Mouse (Mus musculus) thymus, adult 2 months (tissue): ENCODE data around the gene Acot8.

Source experiments
- CTCF ChIP-seq: fragments of 200-500 bp; IDR thresholded peaks from 2 replicates; pipeline ENCODE4 v1.5.1; 2012; ENCODE audit warnings: mild to moderate bottlenecking, control low read depth, low read length, moderate library complexity, borderline replicate concordance; ENCODE audit not compliant: control insufficient read depth, poor library complexity, insufficient read depth; ENCODE audit errors: extremely low read depth
- POLR2A ChIP-seq: fragments of 200-500 bp; IDR thresholded peaks from 2 replicates; pipeline ENCODE4 v1.6.1; 2012; ENCODE audit warnings: mild to moderate bottlenecking, low read length, control low read depth, moderate library complexity; ENCODE audit not compliant: control insufficient read depth, poor library complexity, insufficient read depth; ENCODE audit errors: extremely low read depth

- TF ChIP-seq POLR2A (no peak), CTCF (no peak)
Observed at GRCm38 (mm10) chr2:164821060-164821459, 16.4 kb upstream of the Acot8 start.
